ENCODE assay signal across 8 mouse cellular contexts in the genomic region with DNA sequence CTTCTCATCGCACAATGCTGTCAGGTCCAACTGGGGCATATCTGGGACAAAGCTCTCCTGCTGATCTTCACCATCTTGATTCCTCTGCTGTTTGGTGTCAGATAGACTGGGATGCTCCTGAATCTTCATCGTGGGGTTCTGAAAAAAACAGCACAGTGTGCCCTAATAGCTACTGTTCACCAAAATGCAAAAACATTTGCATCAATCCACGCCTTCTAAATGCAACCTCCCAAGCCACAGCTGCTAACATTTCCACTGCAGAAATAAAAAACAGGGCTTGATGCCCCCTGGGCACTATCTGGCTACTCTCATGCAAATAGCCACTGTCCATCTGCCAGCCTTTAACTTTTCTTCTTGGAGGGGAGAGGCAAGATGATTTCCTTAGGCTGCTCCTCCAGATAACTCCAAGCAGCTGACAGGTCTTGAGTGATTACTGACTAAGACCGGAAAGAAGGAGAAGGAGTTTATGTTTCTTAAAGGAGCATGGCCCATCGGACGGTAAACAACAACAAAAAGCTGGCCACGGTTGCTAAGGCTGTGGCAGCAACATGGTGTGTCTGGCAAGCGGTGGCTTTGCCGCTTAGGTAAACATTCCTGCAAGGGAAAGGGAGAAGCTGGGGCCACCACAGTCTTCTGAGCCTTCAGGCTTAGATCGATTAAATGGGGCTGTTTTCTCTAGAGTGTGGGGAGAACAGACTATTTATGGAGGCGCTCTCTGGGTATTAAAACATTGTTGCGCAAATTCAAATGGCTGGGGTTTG. TPM values are rescaled to one million over a fixed set of nuclear protein-coding genes. Genes with fewer than 3 reads are reported as not detected.
DNase-seq lines count a peak whose midpoint lies in the region; ATAC-seq and TF ChIP-seq lines count a peak whose summit lies in the region.

No protein-coding gene starts in this region.

- no peak overlapping the region for H3K9ac ChIP-seq in embryonic facial prominence, embryonic 11.5 days (replicated peaks; ENCODE audit: low read length)
- H3K9ac ChIP-seq in midbrain, embryonic 12.5 days (replicated peaks) = no peak overlapping the region

- TF ChIP-seq POLR2A in kidney, adult 2 months (IDR thresholded peaks at IDR 0.05; ENCODE audit: low read depth, low read length) = no peak

- WGBS in kidney, adult 2 months = 51% methylated on average over 12 of the region's 12 CpGs
- 27% methylated on average over 12 of the region's 12 CpGs for WGBS in embryonic facial prominence, embryonic 11.5 days
- 45% methylated on average over 12 of the region's 12 CpGs for WGBS in midbrain, embryonic 12.5 days

- ATAC-seq in embryonic facial prominence, embryonic 11.5 days (replicated peaks; ENCODE audit: insufficient number of reproducible peaks, low FRiP score, low TSS enrichment, low read depth) = peak; percentile 29; the same call in 1 of the 2 replicates
- ATAC-seq in midbrain, embryonic 12.5 days (ENCODE audit: low FRiP score, low read depth) = peak; percentile 65

- H3K9me3 ChIP-seq in embryonic facial prominence, embryonic 11.5 days (replicated peaks; ENCODE audit: control insufficient read depth, low read length) = no peaks in the 10 kb centered on the region
- no peaks in the 10 kb centered on the region for H3K9me3 ChIP-seq in midbrain, embryonic 12.5 days

- TF ChIP-seq CTCF in kidney, adult 2 months (conservative IDR thresholded peaks at IDR 0.05; ENCODE audit: insufficient read depth, insufficient read length, low read depth, low read length) = no peak

- peaks cover 10% of the 10 kb centered on the region for H3K4me1 ChIP-seq in kidney, adult 2 months (ENCODE audit: control insufficient read depth, insufficient read depth, low read length)
- H3K4me1 ChIP-seq in embryonic facial prominence, embryonic 11.5 days (ENCODE audit: control insufficient read depth, insufficient read depth, low read length) = no peaks in the 10 kb centered on the region
- peaks cover 6% of the 10 kb centered on the region; the same call in 1 of the 2 replicates for H3K4me1 ChIP-seq in midbrain, embryonic 12.5 days

- H3K4me3 ChIP-seq in kidney, adult 2 months (ENCODE audit: insufficient read depth, low read depth, low read length) = peak overlapping the region; percentile 18; the same call in 1 of the 2 replicates
- no peak overlapping the region for H3K4me3 ChIP-seq in embryonic facial prominence, embryonic 11.5 days (ENCODE audit: low read depth, low read length)
- no peak overlapping the region for H3K4me3 ChIP-seq in midbrain, embryonic 12.5 days

- no peaks in the 10 kb centered on the region for H3K27me3 ChIP-seq in kidney, adult 2 months (replicated peaks; ENCODE audit: control insufficient read depth, insufficient read depth, low read length)
- no peaks in the 10 kb centered on the region for H3K27me3 ChIP-seq in embryonic facial prominence, embryonic 11.5 days (ENCODE audit: control insufficient read depth, insufficient read depth, low read length)
- no peaks in the 10 kb centered on the region for H3K27me3 ChIP-seq in midbrain, embryonic 12.5 days

- no peak overlapping the region for H3K4me2 ChIP-seq in embryonic facial prominence, embryonic 11.5 days (ENCODE audit: low read depth, low read length)
- peak overlapping the region; percentile 14; the same call in 1 of the 2 replicates for H3K4me2 ChIP-seq in midbrain, embryonic 12.5 days (replicated peaks)

- DNase-seq in kidney, adult 2 months = no peak
- DNase-seq in kidney, adult 9 months = no peak
- peak; percentile 64 for DNase-seq in cerebellum, adult 11 months
- DNase-seq in embryonic facial prominence, embryonic 11.5 days (ENCODE audit: low spot score) = no peak
- no peak for DNase-seq in urinary bladder, adult 2 months (ENCODE audit: low spot score)
- no peak for DNase-seq in Muller cell, postnatal 12 days (ENCODE audit: inconsistent ontology term)
- no peak for DNase-seq in frontal cortex, adult 2 months (ENCODE audit: extremely low spot score in 1 of 2, low spot score in 1 of 2)

- H3K36me3 ChIP-seq in kidney, adult 2 months (ENCODE audit: control insufficient read depth, insufficient read depth, low read length) = peaks cover 4% of the 10 kb centered on the region; the same call in 1 of the 2 replicates
- no peaks in the 10 kb centered on the region for H3K36me3 ChIP-seq in embryonic facial prominence, embryonic 11.5 days (replicated peaks; ENCODE audit: control insufficient read depth, insufficient read depth, low read depth, low read length)
- no peaks in the 10 kb centered on the region for H3K36me3 ChIP-seq in midbrain, embryonic 12.5 days

- H3K27ac ChIP-seq in kidney, adult 2 months (ENCODE audit: insufficient read depth, low read depth, low read length) = no peak overlapping the region
- no peak overlapping the region for H3K27ac ChIP-seq in embryonic facial prominence, embryonic 11.5 days (replicated peaks; ENCODE audit: low read depth, low read length)
- H3K27ac ChIP-seq in midbrain, embryonic 12.5 days (replicated peaks) = peak overlapping the region; percentile 43

RNA-seq across cellular contexts. Expression of gene Nap1l5, which starts 58.4 kb away (rescaled TPM):
- 6.0 and 7.1 TPM in 2 replicates for polyA plus RNA-seq in kidney, adult 2 months (2012; rRNA removed)
- 6.4 and 7.7 TPM in 2 replicates for polyA plus RNA-seq in embryonic facial prominence, embryonic 11.5 days (2014; fragmentation: Nextera tagmentation; extraction: Ambion mirVana)
- 63.2 and 64.3 TPM in 2 replicates for polyA plus RNA-seq in midbrain, embryonic 12.5 days (2016; fragmentation: Nextera tagmentation; extraction: Ambion mirVana)
- polyA plus RNA-seq in urinary bladder, adult 2 months (2012; rRNA removed) = 3.9 and 5.6 TPM in 2 replicates
- polyA plus RNA-seq in frontal cortex, adult 2 months (2012; rRNA removed) = 326 and 348 TPM in 2 replicates

RNA-seq across cellular contexts. Expression of gene Fam13a, which starts 59.1 kb away (rescaled TPM):
- 21.3 and 22.5 TPM in 2 replicates for polyA plus RNA-seq in kidney, adult 2 months (2012; rRNA removed)
- polyA plus RNA-seq in embryonic facial prominence, embryonic 11.5 days (2014; fragmentation: Nextera tagmentation; extraction: Ambion mirVana) = 4.0 and 4.2 TPM in 2 replicates
- polyA plus RNA-seq in midbrain, embryonic 12.5 days (2016; fragmentation: Nextera tagmentation; extraction: Ambion mirVana) = 5.7 and 6.2 TPM in 2 replicates
- 3.6 and 4.7 TPM in 2 replicates for polyA plus RNA-seq in urinary bladder, adult 2 months (2012; rRNA removed)
- 6.9 and 7.9 TPM in 2 replicates for polyA plus RNA-seq in frontal cortex, adult 2 months (2012; rRNA removed)
